Mouse (Mus musculus): Measurements from ENCODE around the gene Tulp3. TPM values are rescaled to one million over a fixed set of nuclear protein-coding genes. Genes with fewer than 3 reads are reported as not detected.

Gene Tulp3
- polyA plus RNA-seq (2015; fragmentation: Nextera tagmentation; extraction: Ambion mirVana): 5.0 and 5.1 TPM in 2 replicates

GRCm38 (mm10) chr6:128355726-128356416, at the start of gene Tulp3:
Gene Tulp3, minus strand, starts transcription at chr6:128355851.

DNA sequence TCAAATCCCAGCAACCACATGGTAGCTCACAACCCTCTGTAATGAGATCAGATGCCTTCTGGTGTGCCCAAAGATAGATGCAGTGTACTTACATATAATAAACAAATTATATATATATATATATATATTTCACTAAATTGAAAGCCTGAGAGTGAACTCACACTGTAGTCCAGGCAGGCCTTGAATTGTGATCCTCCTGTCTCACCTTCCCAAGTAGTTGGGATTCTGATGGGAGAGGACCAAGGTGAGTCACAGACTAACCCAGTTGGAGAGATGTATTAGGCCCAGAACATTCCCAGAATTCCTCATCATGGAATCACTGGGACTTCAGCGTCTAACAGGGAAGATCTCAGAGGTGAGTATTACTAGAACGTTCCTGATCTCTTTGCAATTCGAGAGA, 43.3 kb upstream of the Tulp3 start, which contains the start of gene Nrip2:
Gene Nrip2, plus strand, starts transcription at position 301 of the 400 bp plus-strand sequence.

DNA sequence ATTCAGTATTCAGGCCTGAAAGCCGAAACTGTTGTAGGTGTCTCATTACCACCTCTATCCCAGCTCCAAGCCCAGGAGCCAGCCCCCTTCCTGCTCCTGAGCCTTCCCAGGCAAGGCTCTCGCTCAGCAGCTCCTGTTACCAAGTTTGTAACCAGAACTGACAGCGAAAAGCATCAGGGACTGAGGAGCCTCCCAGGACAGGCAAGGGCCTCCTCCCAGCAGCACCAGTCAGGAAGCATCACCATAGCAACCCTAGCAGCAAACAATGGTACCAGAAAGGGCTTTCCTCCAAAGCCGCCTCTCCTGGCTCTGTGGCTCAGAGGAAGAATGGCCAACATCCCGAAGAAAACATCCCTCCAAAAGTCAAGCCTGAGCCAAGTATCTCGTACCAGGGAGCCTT, 19.5 kb upstream of the Tulp3 start, which contains the start of the genes Tex52 and Gm44596:
Gene Tex52, plus strand, starts transcription at position 265 of the 400 bp plus-strand sequence.
Gene Gm44596, plus strand, starts transcription at position 312 of the 400 bp plus-strand sequence.

GRCm38 (mm10) chr6:128362381-128363006, 6.8 kb upstream of the Tulp3 start, which contains the start of the genes Rhno1 and Foxm1:
Gene Rhno1, minus strand, starts transcription at chr6:128362911.
Gene Foxm1, plus strand, starts transcription at chr6:128362967.

DNA sequence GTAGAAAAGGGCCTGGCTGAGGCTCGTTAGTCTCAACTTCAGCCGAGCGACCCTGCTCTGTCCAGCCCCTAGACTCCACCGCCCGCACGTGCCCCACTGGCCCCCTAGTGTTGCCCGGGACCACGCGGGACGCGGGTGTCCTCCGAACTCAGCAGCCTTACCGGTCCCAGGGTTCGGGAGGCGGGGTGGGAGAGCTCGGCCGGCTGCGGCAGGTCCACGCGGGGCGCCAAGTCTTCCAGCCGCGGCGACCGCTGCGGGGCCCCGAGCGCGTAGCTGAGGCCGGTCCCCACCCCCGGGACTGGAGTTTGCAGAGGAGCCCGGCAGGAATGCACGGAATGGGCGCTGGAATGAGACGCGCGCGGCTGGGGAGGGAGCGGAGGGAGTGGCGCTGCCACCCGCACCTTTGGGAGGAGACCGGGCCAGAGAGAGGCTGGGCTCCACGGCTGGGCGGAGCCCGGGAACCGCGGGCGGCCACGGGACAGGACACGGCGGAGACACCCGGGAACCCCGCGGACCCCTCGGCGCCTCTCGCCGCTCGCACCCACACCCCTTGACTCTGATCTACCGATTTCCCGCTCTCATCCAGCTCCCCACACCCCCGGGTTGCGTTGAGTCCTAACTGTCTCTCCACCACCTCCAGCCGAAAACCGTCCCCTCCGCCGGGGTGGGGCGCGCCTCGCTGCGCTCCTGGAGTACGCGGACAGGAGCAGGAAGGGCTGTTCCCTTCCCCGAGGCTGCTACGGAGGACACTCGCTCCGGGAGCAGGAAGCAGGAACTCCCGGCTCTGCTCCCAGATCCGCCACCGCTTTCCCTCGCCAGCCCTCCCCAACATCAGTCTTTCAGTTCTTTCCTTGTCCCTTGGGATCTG, 55.3 kb downstream of the Tulp3 start, which contains the start of gene Tead4:
Gene Tead4, minus strand, starts transcription at position 690 of the 868 bp plus-strand sequence.

Other genes with a start within 250 kb of the Tulp3 start
- gene Tspan9, start 212.3 kb downstream of the Tulp3 start, polyA plus RNA-seq (2015; fragmentation: Nextera tagmentation; extraction: Ambion mirVana): 78.7 and 81.9 TPM in 2 replicates
- 9.4 and 9.6 TPM in 2 replicates for gene Tead4, start 55.0 kb downstream of the Tulp3 start, polyA plus RNA-seq (2015; fragmentation: Nextera tagmentation; extraction: Ambion mirVana)
- 31.8 and 33.6 TPM in 2 replicates for gene Rhno1, start 7.1 kb upstream of the Tulp3 start, polyA plus RNA-seq (2015; fragmentation: Nextera tagmentation; extraction: Ambion mirVana)
- gene Foxm1, start 7.1 kb upstream of the Tulp3 start, polyA plus RNA-seq (2015; fragmentation: Nextera tagmentation; extraction: Ambion mirVana): 6.0 and 6.3 TPM in 2 replicates
- gene Tex52, start 19.6 kb upstream of the Tulp3 start, polyA plus RNA-seq (2015; fragmentation: Nextera tagmentation; extraction: Ambion mirVana): 0.10 and 0.17 TPM in 2 replicates
- gene Gm44596, start 19.7 kb upstream of the Tulp3 start, polyA plus RNA-seq (2015; fragmentation: Nextera tagmentation; extraction: Ambion mirVana): not detected in 2 replicates
- gene Nrip2, start 43.4 kb upstream of the Tulp3 start, polyA plus RNA-seq (2015; fragmentation: Nextera tagmentation; extraction: Ambion mirVana): 5.0 and 5.8 TPM in 2 replicates
- 17.1 and 19.7 TPM in 2 replicates for gene Itfg2, start 69.1 kb upstream of the Tulp3 start, polyA plus RNA-seq (2015; fragmentation: Nextera tagmentation; extraction: Ambion mirVana)
- 115 and 127 TPM in 2 replicates for gene Fkbp4, start 82.8 kb upstream of the Tulp3 start, polyA plus RNA-seq (2015; fragmentation: Nextera tagmentation; extraction: Ambion mirVana)
- 0.94 and 0.99 TPM in 2 replicates for gene Pzp, start 170.9 kb upstream of the Tulp3 start, polyA plus RNA-seq (2015; fragmentation: Nextera tagmentation; extraction: Ambion mirVana)
- not detected in 2 replicates for gene A2ml1, start 225.8 kb upstream of the Tulp3 start, polyA plus RNA-seq (2015; fragmentation: Nextera tagmentation; extraction: Ambion mirVana)